Mouse (Mus musculus) Muller cell, postnatal 12 days (primary cell): ENCODE measurements around the gene Trpm1.
A peak's percentile ranks its signal among the peaks of the same experiment; 100 is the strongest.

Source experiments
- DNase-seq: peaks from one replicate; pipeline ENCODE4 v3.0.0-alpha.2; 2015; ENCODE audit errors: inconsistent ontology term

Trpm1 gene

DNA sequence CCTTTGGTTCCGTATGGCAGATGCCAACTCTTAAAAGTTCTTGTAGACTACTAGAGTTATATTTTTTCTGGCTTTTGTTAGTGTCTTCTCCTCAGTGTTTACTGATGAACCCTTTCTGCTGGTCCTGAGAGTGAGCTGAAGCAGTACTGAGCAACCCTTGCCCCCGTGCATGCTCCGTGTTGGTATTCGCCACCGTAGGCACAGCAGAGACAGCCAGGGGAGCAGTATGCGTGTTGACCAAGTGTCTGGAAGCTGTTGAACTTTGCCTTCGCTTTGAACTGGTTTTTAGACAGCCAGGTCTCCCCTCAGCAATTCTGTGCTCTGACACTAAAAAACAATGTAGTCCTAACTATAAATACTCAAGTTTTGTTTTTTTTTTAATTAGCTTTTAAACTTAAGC is 135.8 kb downstream of the Trpm1 start:
- no peak for DNase-seq

DNA sequence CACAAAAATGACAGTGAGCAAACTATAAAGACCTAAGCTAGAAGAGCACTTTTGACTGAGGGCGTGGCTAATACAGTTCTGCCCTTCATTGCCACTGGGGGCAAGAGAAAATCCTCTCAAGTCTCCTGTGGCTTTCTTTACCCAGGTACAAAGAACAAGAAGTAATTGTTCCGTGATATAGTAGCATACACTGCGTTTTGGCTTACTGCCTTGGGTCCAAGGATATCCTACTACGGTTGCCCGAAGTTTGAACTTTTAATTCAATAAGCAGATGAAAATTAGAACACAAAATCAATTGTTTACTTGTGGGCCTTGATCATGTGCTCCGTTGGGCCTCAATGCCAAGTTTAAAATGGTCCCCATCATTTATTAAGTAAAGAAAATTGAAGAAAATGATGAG is 136.8 kb downstream of the Trpm1 start:
- no peak for DNase-seq

DNA sequence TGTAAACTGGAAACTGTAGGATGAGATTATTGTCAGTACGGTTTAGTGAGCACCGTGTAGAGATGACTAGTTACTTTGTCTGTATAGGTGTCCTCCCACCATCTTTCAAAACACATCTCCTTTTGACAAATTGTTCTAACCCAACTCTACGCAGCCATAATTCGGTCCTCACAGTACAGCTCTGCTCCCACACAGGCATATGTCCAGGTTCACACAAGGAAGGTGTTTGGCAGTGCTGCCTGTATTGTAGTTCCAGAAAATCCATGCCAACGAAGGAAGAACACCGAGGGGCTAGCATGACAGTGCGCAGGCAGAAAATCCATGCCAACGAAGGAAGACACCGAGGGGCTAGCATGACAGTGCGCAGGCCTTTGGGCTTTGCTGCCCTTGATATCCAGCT is 138.1 kb downstream of the Trpm1 start:
- DNase-seq, result no peak

DNA sequence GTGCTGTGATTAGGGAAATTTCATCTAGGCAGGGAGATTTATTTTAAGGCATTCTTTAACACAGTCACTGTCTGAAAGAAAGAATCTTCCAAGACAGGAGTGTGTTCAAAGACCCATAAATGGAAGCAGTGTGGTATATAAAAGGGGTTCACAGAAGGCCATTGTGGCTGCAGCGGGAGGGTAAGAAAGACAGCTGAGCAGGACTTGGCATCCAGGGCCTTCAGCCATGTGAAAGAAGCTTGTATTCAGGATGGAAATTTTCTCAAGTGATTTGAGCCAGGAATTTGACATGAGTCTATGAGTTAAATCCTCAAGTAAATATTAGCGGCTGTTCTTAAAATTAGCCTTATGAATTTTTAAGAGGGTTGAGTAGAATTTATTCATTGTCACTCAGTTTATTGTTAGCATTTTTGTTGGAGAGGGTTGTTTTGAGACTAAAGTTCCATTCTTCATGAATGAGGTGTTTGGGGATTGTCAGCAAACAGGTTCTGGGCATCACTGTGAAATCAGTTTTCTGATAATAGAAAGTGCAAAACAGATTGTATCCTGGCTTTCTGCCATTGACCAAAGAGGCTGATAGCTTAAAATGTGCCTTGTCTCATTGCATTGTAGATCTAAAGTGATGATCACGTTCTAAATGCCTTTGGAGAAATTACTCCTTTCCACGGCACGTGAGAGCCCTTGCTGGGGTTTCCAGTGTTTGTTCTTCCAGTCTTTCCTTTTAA is 142.8 kb downstream of the Trpm1 start:
- DNase-seq, result peak; percentile 58

DNA sequence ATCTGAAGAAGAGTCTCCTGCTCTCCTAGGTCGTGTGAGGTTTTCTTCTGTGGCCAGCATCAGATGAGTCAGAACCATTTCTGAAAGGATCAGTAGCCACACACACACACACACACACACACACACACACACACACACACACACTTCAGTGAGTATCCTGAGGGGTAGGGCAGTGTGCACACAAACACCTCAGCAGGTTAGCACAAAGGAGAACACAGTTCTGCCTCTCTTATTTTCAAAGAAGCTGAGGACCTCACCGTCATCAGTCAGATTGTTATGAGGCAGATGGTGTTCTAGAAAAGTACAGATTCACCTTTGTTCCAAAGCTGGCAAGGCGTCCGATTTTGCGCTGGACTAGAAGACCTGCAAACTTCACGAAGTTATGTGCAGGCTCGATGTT is 156.6 kb downstream of the Trpm1 start:
- DNase-seq, result no peak

DNA sequence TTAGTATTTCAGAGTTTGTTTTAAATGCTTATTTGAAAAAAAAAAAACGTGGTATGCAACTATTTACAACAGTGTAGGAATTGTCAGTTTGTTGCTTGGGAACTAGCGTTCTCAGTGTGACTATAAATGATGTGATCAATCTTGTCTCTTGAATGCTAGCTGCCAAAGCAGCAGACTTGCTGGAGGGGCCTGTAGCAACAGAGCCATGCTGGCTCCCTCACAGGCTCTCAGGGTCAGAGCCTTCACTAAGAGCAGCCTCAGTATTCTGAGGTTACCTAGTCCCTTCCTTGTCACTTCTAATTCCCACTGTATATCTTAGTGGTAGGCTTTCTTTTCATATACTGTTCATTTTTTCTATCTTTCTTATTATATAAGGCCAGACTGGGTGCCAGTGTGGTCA is 157.1 kb downstream of the Trpm1 start:
- DNase-seq, result no peak

DNA sequence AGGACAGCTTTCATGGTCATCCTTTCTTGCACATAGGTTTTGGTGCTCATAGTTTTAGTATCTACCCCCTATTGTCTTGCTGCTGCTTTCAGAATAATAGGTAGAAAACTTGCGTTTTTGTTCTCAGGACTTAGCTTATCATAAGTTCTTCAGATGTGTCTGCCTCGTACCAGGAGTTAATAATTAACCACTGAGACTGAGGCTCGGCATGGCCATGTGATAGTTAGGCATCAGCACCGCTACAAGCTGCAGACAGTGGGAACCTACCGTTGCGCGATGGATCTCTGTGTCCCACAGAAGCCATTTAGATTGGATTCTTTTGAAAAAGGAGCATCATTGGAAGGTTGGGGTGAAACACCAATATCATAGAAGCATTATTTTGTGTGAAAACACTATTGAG is 159.2 kb downstream of the Trpm1 start:
- no peak for DNase-seq
